Comparison of ENCODE assay signal across 20 mouse cellular contexts in genomic region chr3:105824103-105824502, GRCm38 (mm10). TPM values are rescaled to one million over a fixed set of nuclear protein-coding genes. Genes with fewer than 3 reads are reported as not detected.
A peak's percentile ranks its signal among the peaks of the same experiment; 100 is the strongest.
DNase-seq lines count a peak whose midpoint lies in the region; ATAC-seq and TF ChIP-seq lines count a peak whose summit lies in the region.
"Had no signal": no experiment of that assay in that cellular context is flagged by ENCODE, and none has a peak within 500 bp of the region (broad histone marks: within the 10 kb centered on the region; RNA-seq: fewer than 3 reads in every experiment).

No protein-coding gene starts in this region.

- no peaks in the 10 kb centered on the region for H3K27me3 ChIP-seq in intestine, embryonic 15.5 days (replicated peaks)
- H3K27me3 ChIP-seq: midbrain, embryonic 12.5 days had no signal

- intact Hi-C loops in heart, postnatal 36 days (cut with DNase I), result loop anchor here (2.0 kb wide), 1 partner anchor 21 kb away; no protein-coding TSS in a partner anchor
- intact Hi-C loops in heart, postnatal 25 days (cut with DNase I), result loop anchor here (2.0 to 5.0 kb wide), 3 partner anchors 23 to 137 kb away; partner anchors contain the start of genes Ddx20 and Rap1a

- no peak overlapping the region for H3K9ac ChIP-seq in intestine, embryonic 15.5 days
- H3K9ac ChIP-seq: lung, embryonic 14.5 days; midbrain, embryonic 12.5 days had no signal

- H3K36me3 ChIP-seq in intestine, embryonic 15.5 days, result no peaks in the 10 kb centered on the region
- H3K36me3 ChIP-seq: midbrain, embryonic 12.5 days had no signal

- ATAC-seq in intestine, embryonic 15.5 days, result no peak

- 47% methylated on average over 5 of the region's 5 CpGs for WGBS in intestine, embryonic 15.5 days

- H3K4me3 ChIP-seq in brown adipose tissue, adult 24 weeks (ENCODE audit: insufficient read depth, low read depth, low read length), result no peak overlapping the region
- H3K4me3 ChIP-seq in intestine, embryonic 15.5 days (replicated peaks), result no peak overlapping the region
- no peak overlapping the region for H3K4me3 ChIP-seq in layer of hippocampus, adult 2 months
- H3K4me3 ChIP-seq: midbrain, embryonic 12.5 days had no signal

- DNase-seq in heart, adult 11 months, result peak; percentile 98
- DNase-seq in heart, postnatal 36 days, result no peak
- DNase-seq in B cell, adult 2 months, result peak; percentile 14 to 34
- DNase-seq in heart, postnatal 25 days (ENCODE audit: low spot score), result peak; percentile 7
- no peak for DNase-seq in layer of hippocampus, adult 2 months (ENCODE audit: low spot score in 2 of 2)
- no peak for DNase-seq in frontal cortex, postnatal 10 days (ENCODE audit: low spot score in 2 of 2)
- DNase-seq: adrenal gland, postnatal 14 days; cerebellum, adult 18-20 months; cerebellum, postnatal 36 days; left cerebral cortex, postnatal 4 days; lung, embryonic 14.5 days; thymus, adult 2 months had no signal

- H3K4me2 ChIP-seq in intestine, embryonic 15.5 days (replicated peaks), result no peak overlapping the region
- H3K4me2 ChIP-seq: lung, embryonic 14.5 days; midbrain, embryonic 12.5 days had no signal

- no peaks in the 10 kb centered on the region for H3K9me3 ChIP-seq in intestine, embryonic 15.5 days
- H3K9me3 ChIP-seq: midbrain, embryonic 12.5 days had no signal

- peak overlapping the region; percentile 26 for H3K27ac ChIP-seq in brown adipose tissue, adult 24 weeks (replicated peaks; ENCODE audit: low read depth, low read length)
- no peak overlapping the region for H3K27ac ChIP-seq in intestine, embryonic 15.5 days
- no peak overlapping the region for H3K27ac ChIP-seq in layer of hippocampus, adult 2 months
- H3K27ac ChIP-seq: midbrain, embryonic 12.5 days had no signal

- H3K4me1 ChIP-seq in brown adipose tissue, adult 24 weeks (ENCODE audit: control insufficient read depth, insufficient read depth, insufficient read length, low read length), result peaks cover 9% of the 10 kb centered on the region
- no peaks in the 10 kb centered on the region for H3K4me1 ChIP-seq in intestine, embryonic 15.5 days (replicated peaks)
- H3K4me1 ChIP-seq: midbrain, embryonic 12.5 days had no signal

- TF ChIP-seq CTCF in layer of hippocampus, adult 2 months (conservative IDR thresholded peaks at IDR 0.05), result no peak

RNA-seq across cellular contexts. Expression of gene Rap1a, which starts 23.0 kb away (rescaled TPM):
- total RNA-seq in heart, postnatal 36 days (2021), result 100 to 1,000 TPM; 110 to 115 TPM
- 103 and 111 TPM in 2 replicates for polyA plus RNA-seq in brown adipose tissue, adult 24 weeks (2012; ENCODE audit: insufficient read depth, insufficient read length, missing spikeins)
- 100 to 1,000 TPM; 103 to 105 TPM for total RNA-seq in heart, postnatal 25 days (2021)
- 116 and 133 TPM in 2 replicates for polyA plus RNA-seq in intestine, embryonic 15.5 days (2015; fragmentation: Nextera tagmentation; extraction: Ambion mirVana)
- 100 to 1,000 TPM in 1 of 2 experiments, 10 to 100 TPM in 1; 94.6 to 101 TPM for total RNA-seq in layer of hippocampus, adult 2 months (2021)

RNA-seq across cellular contexts. Expression of gene Adora3, which starts 46.6 kb away (rescaled TPM):
- total RNA-seq in heart, postnatal 36 days (2021), result under 1 TPM in 1 of 2 experiments, not detected in 1; 0.22 TPM
- polyA plus RNA-seq in brown adipose tissue, adult 24 weeks (2012; ENCODE audit: insufficient read depth, insufficient read length, missing spikeins), result not detected in 2 replicates
- under 1 TPM; 0.21 to 0.25 TPM for total RNA-seq in heart, postnatal 25 days (2021)
- polyA plus RNA-seq in intestine, embryonic 15.5 days (2015; fragmentation: Nextera tagmentation; extraction: Ambion mirVana), result 0.15 and 0.39 TPM in 2 replicates
- total RNA-seq in layer of hippocampus, adult 2 months (2021), result 1 to 10 TPM in 1 of 2 experiments, under 1 TPM in 1; 0.82 to 1.2 TPM
- total RNA-seq: hematopoietic stem cell, adult 5-6 weeks had no signal
- polyA plus RNA-seq: forebrain, embryonic 11.5 days; liver, adult 2 months; midbrain, embryonic 12.5 days had no signal

RNA-seq across cellular contexts. Expression of gene Tmigd3, which starts 46.6 kb away (rescaled TPM):
- under 1 TPM in 1 of 2 experiments, not detected in 1; 0.49 TPM for total RNA-seq in heart, postnatal 36 days (2021)
- polyA plus RNA-seq in brown adipose tissue, adult 24 weeks (2012; ENCODE audit: insufficient read depth, insufficient read length, missing spikeins), result not detected in 2 replicates
- total RNA-seq in heart, postnatal 25 days (2021), result not detected
- polyA plus RNA-seq in intestine, embryonic 15.5 days (2015; fragmentation: Nextera tagmentation; extraction: Ambion mirVana), result 0.24 and 0.52 TPM in 2 replicates
- 1 to 10 TPM in 1 of 2 experiments, under 1 TPM in 1; 0.37 to 1.1 TPM for total RNA-seq in layer of hippocampus, adult 2 months (2021)
- total RNA-seq: adrenal gland, postnatal 14 days; hematopoietic stem cell, adult 5-6 weeks; left cerebral cortex, adult 18-20 months; left cerebral cortex, postnatal 4 days; liver, adult 2 months had no signal
- polyA plus RNA-seq: midbrain, embryonic 12.5 days; stomach, embryonic 14.5 days had no signal

Comparison
In these comparisons a context has a peak if more than half of its experiments do, and no peak if none do; other contexts are left out.
1. DNase-seq: peak in heart, adult 11 months (single experiment), B cell, adult 2 months (2 of 2) and heart, postnatal 25 days (single experiment); none in heart, postnatal 36 days (0 of 2), layer of hippocampus, adult 2 months (0 of 2) and frontal cortex, postnatal 10 days (0 of 2).